Mouse (Mus musculus) embryonic fibroblast, embryonic 13.5 days (primary cell): ENCODE results near the gene Zfp3.

Experiments
- CTCF ChIP-seq: IDR thresholded peaks from 2 replicates; pipeline ENCODE4 v1.5.1; 2011; ENCODE audit warnings: mild to moderate bottlenecking, control low read depth, low read length, moderate library complexity, borderline replicate concordance; ENCODE audit not compliant: insufficient read depth
- POLR2A ChIP-seq: IDR thresholded peaks from 2 replicates; pipeline ENCODE4 v1.6.1; 2011; ENCODE audit warnings: low read depth, mild to moderate bottlenecking, control low read depth, low read length, moderate library complexity

DNA sequence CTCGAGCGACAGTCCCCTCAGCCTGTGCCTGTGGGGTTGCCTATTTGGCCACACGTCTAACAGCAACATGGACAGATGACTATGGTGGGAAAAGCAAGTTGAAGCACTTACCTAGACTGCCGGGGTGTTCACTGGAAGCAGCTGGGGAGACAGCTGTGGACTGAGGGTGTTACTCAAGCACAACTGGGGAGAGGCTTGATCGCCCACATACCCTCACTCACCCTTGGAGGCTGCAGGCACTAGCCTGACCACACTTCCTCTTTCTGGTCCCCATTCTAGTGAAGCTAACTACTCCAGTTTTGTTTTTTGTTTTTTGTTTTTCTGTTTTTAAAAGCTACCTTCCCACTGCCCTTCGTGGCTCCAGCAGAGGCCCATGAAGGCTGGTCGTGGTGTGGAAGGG lies 48.4 kb downstream of the Zfp3 start, which contains the start of gene Scimp:
- no peak for TF ChIP-seq CTCF
- no peak for TF ChIP-seq POLR2A
